Mouse (Mus musculus) MEL (cell line): ENCODE measurements at regions not wholly inside any gene's neighbourhood (a gene's known extent, or its start where the extent isn't known, plus 50 kb on each side); places are given as distances from the start of the nearest gene placed in this dataset.

Experiments used
- DNase-seq: peaks from one replicate; pipeline ENCODE4 v3.0.0; 2011; ENCODE audit warnings: low read depth, low spot score
- H3K27ac ChIP-seq: 2 replicates; pipeline ENCODE4 v1.5.1; 2012; ENCODE audit warnings: low read depth, mild to moderate bottlenecking, control low read depth, low read length, moderate library complexity; ENCODE audit not compliant: control insufficient read depth
- H3K27me3 ChIP-seq, 2 experiments: fragments of 150-350 bp in 1 of 2; sonication (generic) in 1 of 2; 2 replicates each; pipeline ENCODE4 v1.6.1; 2012; ENCODE audit warnings: low read length in 2 of 2, mild to moderate bottlenecking in 2 of 2, improper control_type of control experiment in 1 of 2, moderate library complexity in 1 of 2; ENCODE audit not compliant: insufficient read depth in 2 of 2, control insufficient read depth in 1 of 2
- H3K36me3 ChIP-seq, 2 experiments: 2 replicates each; pipeline ENCODE4 v1.6.1; 2012 to 2014; ENCODE audit warnings: low read length in 2 of 2, improper control_type of control experiment in 1 of 2, inconsistent platforms in 1 of 2, mild to moderate bottlenecking in 1 of 2; ENCODE audit not compliant: insufficient read depth in 2 of 2, control insufficient read depth in 1 of 2
- H3K4me1 ChIP-seq, 2 experiments: fragments of 150-350 bp in 1 of 2; sonication (generic) in 1 of 2; 2 replicates each; pipeline ENCODE4 v1.6.1; 2012; ENCODE audit warnings: low read length in 2 of 2, improper control_type of control experiment in 1 of 2, mild to moderate bottlenecking in 1 of 2; ENCODE audit not compliant: insufficient read depth in 2 of 2, control insufficient read depth in 1 of 2
- H3K4me3 ChIP-seq, 2 experiments: fragments of 150-350 bp in 1 of 2; sonication (generic) in 1 of 2; 2 replicates each; pipeline ENCODE4 v1.5.1; 2012; ENCODE audit warnings: low read depth in 2 of 2, low read length in 2 of 2, mild to moderate bottlenecking in 2 of 2, moderate library complexity in 2 of 2, control low read depth in 1 of 2, improper control_type of control experiment in 1 of 2; ENCODE audit not compliant: control insufficient read depth in 1 of 2, insufficient read depth in 1 of 2
- H3K79me2 ChIP-seq: 2 replicates; pipeline ENCODE4 v1.6.1; 2012; ENCODE audit warnings: mild to moderate bottlenecking, low read length, moderate library complexity; ENCODE audit not compliant: control insufficient read depth, poor library complexity, insufficient read depth
- H3K9ac ChIP-seq: 2 replicates; pipeline ENCODE4 v1.6.1; 2012; ENCODE audit warnings: low read depth, mild to moderate bottlenecking, control low read depth, low read length, moderate library complexity; ENCODE audit not compliant: control insufficient read depth, poor library complexity, severe bottlenecking
- H3K9me3 ChIP-seq: fragments of 150-350 bp; sonication (generic); replicated peaks from 2 replicates; pipeline ENCODE4 v1.6.1; 2012; ENCODE audit warnings: mild to moderate bottlenecking, low read length, improper control_type of control experiment, moderate library complexity; ENCODE audit not compliant: insufficient read depth
- BHLHE40 ChIP-seq: IDR thresholded peaks from 2 replicates; pipeline ENCODE4 v1.6.1; 2012; ENCODE audit warnings: low read depth, mild to moderate bottlenecking, inconsistent platforms, low read length, improper control_type of control experiment, borderline replicate concordance
- CTCF ChIP-seq, 3 experiments: IDR thresholded peaks in 2 of 3; conservative IDR thresholded peaks in 1 of 3; 2 replicates each; pipeline ENCODE4 v1.5.1; 2011 to 2012; ENCODE audit warnings: low read length in 3 of 3, low read depth in 2 of 3, mild to moderate bottlenecking in 2 of 3, improper control_type of control experiment in 1 of 3, inconsistent platforms in 1 of 3, mixed read lengths in 1 of 3, moderate library complexity in 1 of 3; ENCODE audit not compliant: control insufficient read depth in 1 of 3, insufficient read depth in 1 of 3, poor library complexity in 1 of 3, severe bottlenecking in 1 of 3
- E2F4 ChIP-seq: IDR thresholded peaks from 2 replicates; pipeline ENCODE4 v1.6.1; 2011; ENCODE audit warnings: low read depth, low read length, improper control_type of control experiment, borderline replicate concordance
- ELF1 ChIP-seq: IDR thresholded peaks from 2 replicates; pipeline ENCODE4 v1.6.1; 2014; ENCODE audit warnings: low read depth, mild to moderate bottlenecking, inconsistent platforms, low read length, improper control_type of control experiment, moderate library complexity
- ETS1 ChIP-seq: IDR thresholded peaks from 2 replicates; pipeline ENCODE4 v1.6.1; 2012; ENCODE audit warnings: low read depth, mild to moderate bottlenecking, inconsistent platforms, low read length, improper control_type of control experiment, moderate library complexity
- GABPA ChIP-seq: IDR thresholded peaks from 2 replicates; pipeline ENCODE4 v1.6.1; 2012; ENCODE audit warnings: low read depth, mild to moderate bottlenecking, inconsistent platforms, low read length, improper control_type of control experiment, moderate library complexity
- GATA1 ChIP-seq: IDR thresholded peaks from 2 replicates; pipeline ENCODE4 v1.6.1; 2011; ENCODE audit warnings: low read depth, low read length, improper control_type of control experiment
- HCFC1 ChIP-seq: IDR thresholded peaks from 2 replicates; pipeline ENCODE4 v1.6.1; 2012; ENCODE audit warnings: low read depth, mild to moderate bottlenecking, inconsistent platforms, low read length, improper control_type of control experiment, moderate library complexity
- KAT2A ChIP-seq: conservative IDR thresholded peaks from 2 replicates; pipeline ENCODE4 v1.6.1; 2012; ENCODE audit warnings: low read depth, low read length, improper control_type of control experiment, inconsistent platforms
- MAFK ChIP-seq: IDR thresholded peaks from 2 replicates; pipeline ENCODE4 v1.6.1; 2011; ENCODE audit warnings: low read depth, mild to moderate bottlenecking, low read length, improper control_type of control experiment, borderline replicate concordance
- MAX ChIP-seq: IDR thresholded peaks from 2 replicates; pipeline ENCODE4 v1.6.1; 2011; ENCODE audit warnings: low read length, improper control_type of control experiment
- MAZ ChIP-seq: IDR thresholded peaks from 2 replicates; pipeline ENCODE4 v1.6.1; 2012; ENCODE audit warnings: low read depth, mild to moderate bottlenecking, inconsistent platforms, low read length, improper control_type of control experiment
- MEF2A ChIP-seq: IDR thresholded peaks from 2 replicates; pipeline ENCODE4 v1.6.1; 2014; ENCODE audit warnings: low read depth, mild to moderate bottlenecking, inconsistent platforms, low read length, improper control_type of control experiment; ENCODE audit not compliant: poor library complexity, insufficient replicate concordance, severe bottlenecking; ENCODE audit errors: extremely low read depth
- MXI1 ChIP-seq: IDR thresholded peaks from 2 replicates; pipeline ENCODE4 v1.6.1; 2011; ENCODE audit warnings: mild to moderate bottlenecking, low read depth, low read length, improper control_type of control experiment
- MYC ChIP-seq: IDR thresholded peaks from 2 replicates; pipeline ENCODE4 v1.6.1; 2011; ENCODE audit warnings: low read depth, mild to moderate bottlenecking, low read length, improper control_type of control experiment, moderate library complexity
- NELFE ChIP-seq: IDR thresholded peaks from 2 replicates; pipeline ENCODE4 v1.6.1; 2011; ENCODE audit warnings: low read depth, low read length, improper control_type of control experiment
- NRF1 ChIP-seq: IDR thresholded peaks from 2 replicates; pipeline ENCODE4 v1.6.1; 2014; ENCODE audit warnings: low read depth, mild to moderate bottlenecking, inconsistent platforms, low read length, improper control_type of control experiment, moderate library complexity; ENCODE audit not compliant: poor library complexity, insufficient read depth, severe bottlenecking
- POLR2A ChIP-seq, 2 experiments: IDR thresholded peaks; 2 replicates each; pipeline ENCODE4 v1.6.1; 2011 to 2012; ENCODE audit warnings: low read length in 2 of 2, mild to moderate bottlenecking in 2 of 2, control low read depth in 1 of 2, improper control_type of control experiment in 1 of 2, low read depth in 1 of 2, moderate library complexity in 1 of 2; ENCODE audit not compliant: control insufficient read depth in 1 of 2, insufficient read depth in 1 of 2, poor library complexity in 1 of 2
- RAD21 ChIP-seq: IDR thresholded peaks from 2 replicates; pipeline ENCODE4 v1.6.1; 2011; ENCODE audit warnings: mild to moderate bottlenecking, low read depth, low read length, improper control_type of control experiment
- RCOR1 ChIP-seq: IDR thresholded peaks from 2 replicates; pipeline ENCODE4 v1.6.1; 2012; ENCODE audit warnings: low read depth, mild to moderate bottlenecking, inconsistent platforms, low read length, improper control_type of control experiment
- SIN3A ChIP-seq: IDR thresholded peaks from 2 replicates; pipeline ENCODE4 v1.6.1; 2012; ENCODE audit warnings: low read length, improper control_type of control experiment, inconsistent platforms
- SMC3 ChIP-seq: IDR thresholded peaks from 2 replicates; pipeline ENCODE4 v1.6.1; 2011; ENCODE audit warnings: low read depth, low read length, improper control_type of control experiment
- TAL1 ChIP-seq: IDR thresholded peaks from 2 replicates; pipeline ENCODE4 v1.6.1; 2012; ENCODE audit warnings: mild to moderate bottlenecking, inconsistent platforms, low read length, moderate library complexity, mixed read lengths
- TBP ChIP-seq: IDR thresholded peaks from 2 replicates; pipeline ENCODE4 v1.8.0; 2011; ENCODE audit warnings: low read depth, low read length, improper control_type of control experiment
- TCF12 ChIP-seq: IDR thresholded peaks from 2 replicates; pipeline ENCODE4 v1.6.1; 2014; ENCODE audit warnings: low read depth, mild to moderate bottlenecking, inconsistent platforms, low read length, improper control_type of control experiment, moderate library complexity
- UBTF ChIP-seq: IDR thresholded peaks from 2 replicates; pipeline ENCODE4 v1.6.1; 2012; ENCODE audit warnings: low read depth, mild to moderate bottlenecking, inconsistent platforms, low read length, improper control_type of control experiment, moderate library complexity, borderline replicate concordance; ENCODE audit not compliant: insufficient read depth
- USF2 ChIP-seq, 2 experiments: IDR thresholded peaks; 2 replicates each; pipeline ENCODE4 v1.6.1; 2011 to 2012; ENCODE audit warnings: improper control_type of control experiment in 2 of 2, low read length in 2 of 2, borderline replicate concordance in 1 of 2, inconsistent platforms in 1 of 2, low read depth in 1 of 2, mild to moderate bottlenecking in 1 of 2; ENCODE audit not compliant: insufficient read depth in 1 of 2
- ZC3H11A ChIP-seq: IDR thresholded peaks from 2 replicates; pipeline ENCODE4 v1.6.1; 2012; ENCODE audit warnings: low read depth, mild to moderate bottlenecking, inconsistent platforms, low read length, improper control_type of control experiment
- ZKSCAN1 ChIP-seq: IDR thresholded peaks from 2 replicates; pipeline ENCODE4 v1.6.1; 2012; ENCODE audit warnings: low read depth, mild to moderate bottlenecking, inconsistent platforms, low read length, improper control_type of control experiment, moderate library complexity
- ZMIZ1 ChIP-seq: IDR thresholded peaks from 2 replicates; pipeline ENCODE4 v1.6.1; 2012; ENCODE audit warnings: low read depth, mild to moderate bottlenecking, inconsistent platforms, low read length, improper control_type of control experiment, moderate library complexity
- ZNF384 ChIP-seq: IDR thresholded peaks from 2 replicates; pipeline ENCODE4 v1.6.1; 2012; ENCODE audit warnings: low read depth, mild to moderate bottlenecking, inconsistent platforms, low read length, improper control_type of control experiment

GRCm38 (mm10) chr12:17620226-17620625 lies 70.4 kb upstream of the Hpcal1 start:
- no peak for DNase-seq
- no peaks in the 10 kb centered on the region; a peak in 1 of 4 replicates for H3K27me3 ChIP-seq
- no peaks in the 10 kb centered on the region for H3K36me3 ChIP-seq
- no peak overlapping the region for H3K27ac ChIP-seq
- no peak overlapping the region for H3K4me3 ChIP-seq
- no peak overlapping the region for H3K9ac ChIP-seq
- no peaks in the 10 kb centered on the region for H3K79me2 ChIP-seq
- TF ChIP-seq ETS1 (no peak), RCOR1 (no peak), RAD21 (no peak), BHLHE40 (no peak), MXI1 (no peak), MAFK (no peak), TCF12 (no peak), NELFE (no peak), MEF2A (no peak), MAX (no peak), MAZ (no peak), TAL1 (no peak), NRF1 (no peak), POLR2A (IDR thresholded peaks at IDR 0.05; ENCODE audit: control insufficient read depth in 1 of 2, insufficient read depth in 1 of 2, low read depth in 1 of 2, low read length in 2 of 2, poor library complexity in 1 of 2) (no peak), TBP (no peak), GABPA (no peak), UBTF (no peak), E2F4 (no peak), HCFC1 (no peak), GATA1 (no peak)
- H3K4me1 ChIP-seq = no peaks in the 10 kb centered on the region
- no peaks in the 10 kb centered on the region for H3K9me3 ChIP-seq

GRCm38 (mm10) chr12:17621487-17621888 lies 69.2 kb upstream of the Hpcal1 start:
- no peaks in the 10 kb centered on the region for H3K4me1 ChIP-seq
- H3K36me3 ChIP-seq = no peaks in the 10 kb centered on the region
- no peaks in the 10 kb centered on the region for H3K79me2 ChIP-seq
- H3K4me3 ChIP-seq = no peak overlapping the region
- DNase-seq = no peak
- H3K9me3 ChIP-seq = no peaks in the 10 kb centered on the region
- TF ChIP-seq USF2 (IDR thresholded peaks at IDR 0.05; ENCODE audit: borderline replicate concordance in 1 of 2, insufficient read depth in 1 of 2, low read depth in 1 of 2, low read length in 2 of 2) (no peak), ETS1 (no peak), BHLHE40 (no peak), ZKSCAN1 (no peak), ZC3H11A (no peak), SIN3A (no peak), NRF1 (no peak), CTCF (IDR thresholded peaks at IDR 0.05 in 2 of 3, conservative IDR thresholded peaks at IDR 0.05 in 1 of 3; ENCODE audit: control insufficient read depth in 1 of 3, insufficient read depth in 1 of 3, low read depth in 2 of 3, low read length in 3 of 3, poor library complexity in 1 of 3, severe bottlenecking in 1 of 3) (no peak), MXI1 (no peak), ZMIZ1 (no peak), ELF1 (no peak), POLR2A (IDR thresholded peaks at IDR 0.05; ENCODE audit: control insufficient read depth in 1 of 2, insufficient read depth in 1 of 2, low read depth in 1 of 2, low read length in 2 of 2, poor library complexity in 1 of 2) (no peak), RAD21 (no peak), MYC (no peak), SMC3 (no peak), KAT2A (no peak), ZNF384 (no peak), TAL1 (no peak), NELFE (no peak), E2F4 (no peak)
- TF ChIP-seq, all 39 proteins: peak for 0
- no peak overlapping the region for H3K9ac ChIP-seq
- H3K27me3 ChIP-seq = no peaks in the 10 kb centered on the region; a peak in 1 of 4 replicates
- no peak overlapping the region for H3K27ac ChIP-seq
